Mouse (Mus musculus): ENCODE measurements around the gene Kcnip1. TPM values are rescaled to one million over a fixed set of nuclear protein-coding genes. Genes with fewer than 3 reads are reported as not detected.

The Kcnip1 gene
- polyA plus RNA-seq, 1 experiment from 2014 or later = 0.27 TPM

- H3K27me3 ChIP-seq (replicated peaks; ENCODE audit: insufficient read depth, low read length) = no peaks in the 10 kb centered on the region
- WGBS = 85% methylated on average over 9 of the region's 9 CpGs
- DNase-seq (ENCODE audit: low spot score) = no peak
- no peak overlapping the region for H3K9ac ChIP-seq (replicated peaks; ENCODE audit: low read depth)
- no peaks in the 10 kb centered on the region for H3K4me1 ChIP-seq (ENCODE audit: insufficient read depth, low read depth, low read length)
- H3K4me2 ChIP-seq (replicated peaks; ENCODE audit: low read depth, low read length) = no peak overlapping the region
- H3K27ac ChIP-seq (ENCODE audit: low read length) = no peak overlapping the region
- no peak for ATAC-seq
- no peaks in the 10 kb centered on the region for H3K36me3 ChIP-seq (ENCODE audit: insufficient read depth, low read length)
- TF ChIP-seq CTCF (IDR thresholded peaks at IDR 0.05) (no peak), EP300 (IDR thresholded peaks at IDR 0.05) (no peak)
- no peaks in the 10 kb centered on the region for H3K9me3 ChIP-seq (ENCODE audit: low read length)
- H3K4me3 ChIP-seq (ENCODE audit: low read depth, low read length) = no peak overlapping the region
Observed at GRCm38 (mm10) chr11:33944786-33945328, 48.1 kb downstream of the Kcnip1 start.

GRCm38 (mm10) chr11:33944067-33944785 lies 48.7 kb downstream of the Kcnip1 start:
- Histone ChIP-seq H3K4me2 (replicated peaks; ENCODE audit: low read depth, low read length) (no peak overlapping the region), H3K9ac (replicated peaks; ENCODE audit: low read depth) (no peak overlapping the region), H3K4me3 (ENCODE audit: low read depth, low read length) (no peak overlapping the region), H3K4me1 (ENCODE audit: insufficient read depth, low read depth, low read length) (no peaks in the 10 kb centered on the region), H3K36me3 (ENCODE audit: insufficient read depth, low read length) (no peaks in the 10 kb centered on the region), H3K9me3 (ENCODE audit: low read length) (no peaks in the 10 kb centered on the region), H3K27ac (ENCODE audit: low read length) (no peak overlapping the region), H3K27me3 (replicated peaks; ENCODE audit: insufficient read depth, low read length) (no peaks in the 10 kb centered on the region)
- TF ChIP-seq EP300 (IDR thresholded peaks at IDR 0.05) (no peak), CTCF (IDR thresholded peaks at IDR 0.05) (peak; percentile 52)
- 59% methylated on average over 4 of the region's 4 CpGs for WGBS
- DNase-seq (ENCODE audit: low spot score) (peak; percentile 30), ATAC-seq (no peak)

GRCm38 (mm10) chr11:33943565-33943964 lies 49.4 kb downstream of the Kcnip1 start:
- Histone ChIP-seq H3K9me3 (ENCODE audit: low read length) (no peaks in the 10 kb centered on the region), H3K27ac (ENCODE audit: low read length) (no peak overlapping the region), H3K4me1 (ENCODE audit: insufficient read depth, low read depth, low read length) (no peaks in the 10 kb centered on the region), H3K36me3 (ENCODE audit: insufficient read depth, low read length) (no peaks in the 10 kb centered on the region), H3K9ac (replicated peaks; ENCODE audit: low read depth) (no peak overlapping the region), H3K4me2 (replicated peaks; ENCODE audit: low read depth, low read length) (no peak overlapping the region), H3K27me3 (replicated peaks; ENCODE audit: insufficient read depth, low read length) (no peaks in the 10 kb centered on the region), H3K4me3 (ENCODE audit: low read depth, low read length) (no peak overlapping the region)
- DNase-seq (ENCODE audit: low spot score) (no peak), ATAC-seq (no peak)
- TF ChIP-seq EP300 (IDR thresholded peaks at IDR 0.05) = no peak
- no peak for TF ChIP-seq CTCF (IDR thresholded peaks at IDR 0.05)
- WGBS = 57% methylated on average over 1 of the region's 1 CpGs

- H3K27me3 ChIP-seq (replicated peaks; ENCODE audit: insufficient read depth, low read length) = no peaks in the 10 kb centered on the region
- no peak for TF ChIP-seq EP300 (IDR thresholded peaks at IDR 0.05)
- TF ChIP-seq CTCF (IDR thresholded peaks at IDR 0.05) = no peak
- no peaks in the 10 kb centered on the region for H3K9me3 ChIP-seq (ENCODE audit: low read length)
- no peak overlapping the region for H3K4me2 ChIP-seq (replicated peaks; ENCODE audit: low read depth, low read length)
- WGBS = 57% methylated on average over 4 of the region's 4 CpGs
- no peak overlapping the region for H3K9ac ChIP-seq (replicated peaks; ENCODE audit: low read depth)
- H3K36me3 ChIP-seq (ENCODE audit: insufficient read depth, low read length) = no peaks in the 10 kb centered on the region
- no peak overlapping the region for H3K27ac ChIP-seq (ENCODE audit: low read length)
- DNase-seq (ENCODE audit: low spot score) = no peak
- ATAC-seq = no peak
- no peak overlapping the region for H3K4me3 ChIP-seq (ENCODE audit: low read depth, low read length)
- H3K4me1 ChIP-seq (ENCODE audit: insufficient read depth, low read depth, low read length) = no peaks in the 10 kb centered on the region
Observed at GRCm38 (mm10) chr11:33939456-33940113, 53.4 kb downstream of the Kcnip1 start.

- H3K9ac ChIP-seq (replicated peaks; ENCODE audit: low read depth) = no peak overlapping the region
- DNase-seq (ENCODE audit: low spot score) = no peak
- H3K27me3 ChIP-seq (replicated peaks; ENCODE audit: insufficient read depth, low read length) = no peaks in the 10 kb centered on the region
- no peak overlapping the region for H3K4me3 ChIP-seq (ENCODE audit: low read depth, low read length)
- H3K4me2 ChIP-seq (replicated peaks; ENCODE audit: low read depth, low read length) = no peak overlapping the region
- 51% methylated on average over 7 of the region's 7 CpGs for WGBS
- ATAC-seq = no peak
- H3K9me3 ChIP-seq (ENCODE audit: low read length) = no peaks in the 10 kb centered on the region
- TF ChIP-seq CTCF (IDR thresholded peaks at IDR 0.05) = no peak
- no peak for TF ChIP-seq EP300 (IDR thresholded peaks at IDR 0.05)
- H3K36me3 ChIP-seq (ENCODE audit: insufficient read depth, low read length) = no peaks in the 10 kb centered on the region
- no peak overlapping the region for H3K27ac ChIP-seq (ENCODE audit: low read length)
- no peaks in the 10 kb centered on the region for H3K4me1 ChIP-seq (ENCODE audit: insufficient read depth, low read depth, low read length)
Observed at GRCm38 (mm10) chr11:33938561-33939274, 54.2 kb downstream of the Kcnip1 start.

- no peak for DNase-seq (ENCODE audit: low spot score)
- no peak overlapping the region for H3K4me3 ChIP-seq (ENCODE audit: low read depth, low read length)
- no peaks in the 10 kb centered on the region for H3K27me3 ChIP-seq (replicated peaks; ENCODE audit: insufficient read depth, low read length)
- H3K4me1 ChIP-seq (ENCODE audit: insufficient read depth, low read depth, low read length) = peaks cover under 1% of the 10 kb centered on the region; the same call in 1 of the 2 replicates
- TF ChIP-seq CTCF (IDR thresholded peaks at IDR 0.05) (no peak), EP300 (IDR thresholded peaks at IDR 0.05) (no peak)
- H3K36me3 ChIP-seq (ENCODE audit: insufficient read depth, low read length) = no peaks in the 10 kb centered on the region
- no peak overlapping the region for H3K27ac ChIP-seq (ENCODE audit: low read length)
- H3K9me3 ChIP-seq (ENCODE audit: low read length) = no peaks in the 10 kb centered on the region
- H3K4me2 ChIP-seq (replicated peaks; ENCODE audit: low read depth, low read length) = no peak overlapping the region
- no peak overlapping the region for H3K9ac ChIP-seq (replicated peaks; ENCODE audit: low read depth)
- 86% methylated on average over 8 of the region's 8 CpGs for WGBS
- no peak for ATAC-seq
Observed at GRCm38 (mm10) chr11:33937641-33938040, 55.3 kb downstream of the Kcnip1 start.

All from lung, postnatal 0 days (tissue).